Mouse (Mus musculus): ENCODE measurements at regions not wholly inside any gene's neighbourhood (a gene's known extent, or its start where the extent isn't known, plus 50 kb on each side); places are given as distances from the start of the nearest gene placed in this dataset.

DNA sequence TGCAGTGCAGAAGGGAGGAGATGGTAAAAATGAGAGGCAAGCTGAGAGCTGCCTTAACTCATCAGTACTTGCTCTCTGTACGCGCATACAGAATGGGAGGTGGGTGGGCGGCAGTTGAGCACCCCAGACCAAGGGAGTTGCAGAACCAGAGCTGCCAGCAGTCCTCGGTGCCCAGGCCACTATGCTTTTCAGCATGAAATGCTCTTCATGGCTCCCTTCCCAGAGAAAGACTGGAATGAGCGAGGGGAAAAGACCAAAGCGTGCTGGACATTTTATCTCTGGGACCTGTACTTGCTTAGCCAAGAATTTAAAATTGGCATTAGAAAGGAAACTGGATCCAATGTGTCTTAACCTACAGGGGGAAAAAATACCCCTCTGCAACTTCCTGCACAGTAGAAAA is 387.1 kb downstream of the Adgrl2 start:
- TF ChIP-seq POLR2A (IDR thresholded peaks at IDR 0.05; ENCODE audit: borderline replicate concordance, extremely low read depth, insufficient read depth, insufficient read length, poor library complexity, severe bottlenecking) (no peak), CTCF (IDR thresholded peaks at IDR 0.05; ENCODE audit: borderline replicate concordance, extremely low read depth, insufficient read depth, insufficient read length) (no peak)
